Mouse (Mus musculus): ENCODE data around the gene Baz1a. TPM values are rescaled to one million over a fixed set of nuclear protein-coding genes. Genes with fewer than 3 reads are reported as not detected.

Baz1a gene
- 30.6 and 33.9 TPM in 2 replicates for polyA plus RNA-seq (2016; fragmentation: Nextera tagmentation; extraction: Ambion mirVana)

GRCm38 (mm10) chr12:55013626-55014398 lies at the start of gene Baz1a:
Baz1a (minus strand) TSS chr12:55014348.
- H3K4me2 ChIP-seq, result no peak within 1 kb of the TSS
- no peaks in the 10 kb centered on the region for H3K36me3 ChIP-seq
- 84% methylated on average over 6 of the region's 6 CpGs for whole genome bisulfite sequencing
- H3K9me3 ChIP-seq, result no peaks in the 10 kb centered on the region
- H3K27ac ChIP-seq, result no peak within 1 kb of the TSS
- no peaks in the 10 kb centered on the region for H3K27me3 ChIP-seq
- no peak within 1 kb of the TSS for H3K9ac ChIP-seq (replicated peaks)
- peaks cover 11% of the 10 kb centered on the region; the same call in 1 of the 2 replicates for H3K4me1 ChIP-seq (replicated peaks)
- no peak for ATAC-seq (ENCODE audit: insufficient number of reproducible peaks, insufficient read depth, low FRiP score, low TSS enrichment, low read depth)
- no peak within 1 kb of the TSS for H3K4me3 ChIP-seq (replicated peaks)

- Histone ChIP-seq H3K9me3 (no peaks in the 10 kb centered on the region), H3K27me3 (no peaks in the 10 kb centered on the region), H3K4me2 (no peak overlapping the region), H3K9ac (replicated peaks) (no peak overlapping the region), H3K4me1 (replicated peaks) (no peaks in the 10 kb centered on the region), H3K36me3 (peaks cover 34% of the 10 kb centered on the region; the same call in 1 of the 2 replicates), H3K4me3 (replicated peaks) (no peak overlapping the region), H3K27ac (no peak overlapping the region)
- ATAC-seq (ENCODE audit: insufficient number of reproducible peaks, insufficient read depth, low FRiP score, low TSS enrichment, low read depth), result no peak
- 90% methylated on average over 1 of the region's 1 CpGs for WGBS
Observed at GRCm38 (mm10) chr12:55062141-55062540, 48.0 kb upstream of the Baz1a start.

- peaks cover 44% of the 10 kb centered on the region; the same call in 1 of the 2 replicates for H3K36me3 ChIP-seq
- no peak overlapping the region for H3K9ac ChIP-seq (replicated peaks)
- no peaks in the 10 kb centered on the region for H3K27me3 ChIP-seq
- no peaks in the 10 kb centered on the region for H3K4me1 ChIP-seq (replicated peaks)
- WGBS, result 76% methylated on average over 10 of the region's 10 CpGs
- no peak overlapping the region for H3K4me3 ChIP-seq (replicated peaks)
- no peaks in the 10 kb centered on the region for H3K9me3 ChIP-seq
- no peak overlapping the region for H3K27ac ChIP-seq
- no peak for ATAC-seq (ENCODE audit: insufficient number of reproducible peaks, insufficient read depth, low FRiP score, low TSS enrichment, low read depth)
- no peak overlapping the region for H3K4me2 ChIP-seq
Observed at GRCm38 (mm10) chr12:55061006-55061405, 46.9 kb upstream of the Baz1a start.

- no peaks in the 10 kb centered on the region for H3K27me3 ChIP-seq
- H3K4me2 ChIP-seq, result no peak overlapping the region
- no peak for ATAC-seq (ENCODE audit: insufficient number of reproducible peaks, insufficient read depth, low FRiP score, low TSS enrichment, low read depth)
- H3K36me3 ChIP-seq, result peaks cover 44% of the 10 kb centered on the region; the same call in 1 of the 2 replicates
- WGBS, result 83% methylated on average over 6 of the region's 6 CpGs
- no peaks in the 10 kb centered on the region for H3K4me1 ChIP-seq (replicated peaks)
- no peaks in the 10 kb centered on the region for H3K9me3 ChIP-seq
- H3K4me3 ChIP-seq (replicated peaks), result no peak overlapping the region
- no peak overlapping the region for H3K27ac ChIP-seq
- no peak overlapping the region for H3K9ac ChIP-seq (replicated peaks)
Observed at GRCm38 (mm10) chr12:55060212-55060898, 46.2 kb upstream of the Baz1a start.

- no peak overlapping the region for H3K27ac ChIP-seq
- no peak for ATAC-seq (ENCODE audit: insufficient number of reproducible peaks, insufficient read depth, low FRiP score, low TSS enrichment, low read depth)
- 79% methylated on average over 3 of the region's 3 CpGs for WGBS
- no peaks in the 10 kb centered on the region for H3K27me3 ChIP-seq
- H3K4me3 ChIP-seq (replicated peaks), result no peak overlapping the region
- H3K4me1 ChIP-seq (replicated peaks), result no peaks in the 10 kb centered on the region
- no peaks in the 10 kb centered on the region for H3K9me3 ChIP-seq
- no peak overlapping the region for H3K4me2 ChIP-seq
- peaks cover 47% of the 10 kb centered on the region; the same call in 1 of the 2 replicates for H3K36me3 ChIP-seq
- H3K9ac ChIP-seq (replicated peaks), result no peak overlapping the region
Observed at GRCm38 (mm10) chr12:55059812-55060211, 45.7 kb upstream of the Baz1a start.

GRCm38 (mm10) chr12:55058865-55059615 lies 44.9 kb upstream of the Baz1a start:
- H3K4me1 ChIP-seq (replicated peaks), result no peaks in the 10 kb centered on the region
- no peak overlapping the region for H3K27ac ChIP-seq
- H3K27me3 ChIP-seq, result no peaks in the 10 kb centered on the region
- H3K4me2 ChIP-seq, result no peak overlapping the region
- no peak overlapping the region for H3K4me3 ChIP-seq (replicated peaks)
- peaks cover 48% of the 10 kb centered on the region; the same call in 1 of the 2 replicates for H3K36me3 ChIP-seq
- no peak for ATAC-seq (ENCODE audit: insufficient number of reproducible peaks, insufficient read depth, low FRiP score, low TSS enrichment, low read depth)
- H3K9me3 ChIP-seq, result no peaks in the 10 kb centered on the region
- 67% methylated on average over 6 of the region's 6 CpGs for WGBS
- H3K9ac ChIP-seq (replicated peaks), result no peak overlapping the region

GRCm38 (mm10) chr12:55056703-55057102 lies 42.6 kb upstream of the Baz1a start:
- no peak for ATAC-seq (ENCODE audit: insufficient number of reproducible peaks, insufficient read depth, low FRiP score, low TSS enrichment, low read depth)
- WGBS, result 68% methylated on average over 2 of the region's 2 CpGs
- H3K4me1 ChIP-seq (replicated peaks), result no peaks in the 10 kb centered on the region

GRCm38 (mm10) chr12:55054551-55055241 lies 40.5 kb upstream of the Baz1a start:
- ATAC-seq (ENCODE audit: insufficient number of reproducible peaks, insufficient read depth, low FRiP score, low TSS enrichment, low read depth), result no peak
- no peak overlapping the region for H3K27ac ChIP-seq
- no peaks in the 10 kb centered on the region for H3K4me1 ChIP-seq (replicated peaks)
- H3K9me3 ChIP-seq, result no peaks in the 10 kb centered on the region
- no peak overlapping the region for H3K9ac ChIP-seq (replicated peaks)
- H3K27me3 ChIP-seq, result no peaks in the 10 kb centered on the region
- no peak overlapping the region for H3K4me3 ChIP-seq (replicated peaks)
- 77% methylated on average over 2 of the region's 2 CpGs for whole genome bisulfite sequencing
- no peak overlapping the region for H3K4me2 ChIP-seq
- peaks cover 31% of the 10 kb centered on the region; the same call in 1 of the 2 replicates for H3K36me3 ChIP-seq

More at GRCm38 (mm10) chr12:55056703-55057102, 42.6 kb upstream of the Baz1a start:
- Histone ChIP-seq H3K27me3 (no peaks in the 10 kb centered on the region), H3K9ac (replicated peaks) (no peak overlapping the region), H3K36me3 (peaks cover 48% of the 10 kb centered on the region; the same call in 1 of the 2 replicates), H3K4me2 (no peak overlapping the region), H3K9me3 (no peaks in the 10 kb centered on the region), H3K4me3 (replicated peaks) (no peak overlapping the region), H3K27ac (no peak overlapping the region)

GRCm38 (mm10) chr12:55053267-55053666 lies 39.1 kb upstream of the Baz1a start:
- ATAC-seq (ENCODE audit: insufficient number of reproducible peaks, insufficient read depth, low FRiP score, low TSS enrichment, low read depth), result no peak
- Histone ChIP-seq H3K27ac (no peak overlapping the region), H3K4me3 (replicated peaks) (no peak overlapping the region), H3K36me3 (peaks cover 24% of the 10 kb centered on the region; the same call in 1 of the 2 replicates), H3K4me1 (replicated peaks) (no peaks in the 10 kb centered on the region), H3K27me3 (no peaks in the 10 kb centered on the region), H3K9ac (replicated peaks) (no peak overlapping the region), H3K9me3 (no peaks in the 10 kb centered on the region), H3K4me2 (no peak overlapping the region)
- WGBS, result 89% methylated on average over 7 of the region's 7 CpGs

GRCm38 (mm10) chr12:55051210-55052173 lies 37.3 kb upstream of the Baz1a start:
- Histone ChIP-seq H3K9ac (replicated peaks) (no peak overlapping the region), H3K36me3 (peaks cover 23% of the 10 kb centered on the region), H3K27me3 (no peaks in the 10 kb centered on the region), H3K9me3 (no peaks in the 10 kb centered on the region), H3K4me3 (replicated peaks) (no peak overlapping the region), H3K27ac (no peak overlapping the region), H3K4me1 (replicated peaks) (no peaks in the 10 kb centered on the region), H3K4me2 (no peak overlapping the region)
- WGBS, result 94% methylated on average over 8 of the region's 8 CpGs
- no peak for ATAC-seq (ENCODE audit: insufficient number of reproducible peaks, insufficient read depth, low FRiP score, low TSS enrichment, low read depth)
